Mouse (Mus musculus) midbrain, embryonic 10.5 days (tissue): ENCODE results near the gene Il22ra1. TPM values are rescaled to one million over a fixed set of nuclear protein-coding genes. Genes with fewer than 3 reads are reported as not detected.

ENCODE experiments used
- DNase-seq: peaks from one replicate; pipeline ENCODE4 v3.0.0-alpha.2; 2017; ENCODE audit warnings: low spot score
- H3K27ac ChIP-seq: fragments of 300-500 bp; sonication (generic); replicated peaks from 2 replicates; pipeline ENCODE4 v1.5.1; 2016; ENCODE audit warnings: mild to moderate bottlenecking
- H3K27me3 ChIP-seq: fragments of 300-500 bp; sonication (generic); 2 replicates; pipeline ENCODE4 v1.6.1; 2016; ENCODE audit warnings: low read depth, mild to moderate bottlenecking; ENCODE audit not compliant: poor library complexity, severe bottlenecking
- H3K36me3 ChIP-seq: fragments of 300-500 bp; sonication (generic); 2 replicates; pipeline ENCODE4 v1.6.1; 2016; ENCODE audit warnings: mild to moderate bottlenecking, moderate library complexity
- H3K4me1 ChIP-seq: fragments of 300-500 bp; sonication (generic); 2 replicates; pipeline ENCODE4 v1.6.1; 2016
- H3K4me3 ChIP-seq: fragments of 300-500 bp; sonication (generic); 2 replicates; pipeline ENCODE4 v1.5.1; 2016; ENCODE audit warnings: mild to moderate bottlenecking, moderate library complexity
- H3K9me3 ChIP-seq: fragments of 300-500 bp; sonication (generic); replicated peaks from 2 replicates; pipeline ENCODE4 v1.6.1; 2016; ENCODE audit warnings: mild to moderate bottlenecking
- WGBS: fragments of 180-500 bp; shearing (Covaris S2); methylation state at CpG from one replicate; pipeline ENCODE4 v1.1.7; 2016; 5-methylcytosine and 5-hydroxymethylcytosine counted together
- polyA plus RNA-seq: library from polyadenylated mRNA; unstranded; fragments of >200 nt; fragmentation: Nextera tagmentation; extraction: Ambion mirVana; gene quantifications from 2 replicates; pipeline ENCODE4 v1.2.1, GENCODE M21; 2016

Gene Il22ra1
- polyA plus RNA-seq, 1 experiment from 2014 or later, result not detected

- 82% methylated on average over 7 of the region's 7 CpGs for WGBS
- Histone ChIP-seq H3K27me3 (peaks cover 13% of the 10 kb centered on the region), H3K27ac (no peak overlapping the region), H3K9me3 (no peaks in the 10 kb centered on the region), H3K4me3 (no peak overlapping the region), H3K4me1 (peaks cover 27% of the 10 kb centered on the region), H3K36me3 (no peaks in the 10 kb centered on the region)
- DNase-seq, result no peak
Observed at GRCm38 (mm10) chr4:135761569-135761968, 33.6 kb downstream of the Il22ra1 start.

DNA sequence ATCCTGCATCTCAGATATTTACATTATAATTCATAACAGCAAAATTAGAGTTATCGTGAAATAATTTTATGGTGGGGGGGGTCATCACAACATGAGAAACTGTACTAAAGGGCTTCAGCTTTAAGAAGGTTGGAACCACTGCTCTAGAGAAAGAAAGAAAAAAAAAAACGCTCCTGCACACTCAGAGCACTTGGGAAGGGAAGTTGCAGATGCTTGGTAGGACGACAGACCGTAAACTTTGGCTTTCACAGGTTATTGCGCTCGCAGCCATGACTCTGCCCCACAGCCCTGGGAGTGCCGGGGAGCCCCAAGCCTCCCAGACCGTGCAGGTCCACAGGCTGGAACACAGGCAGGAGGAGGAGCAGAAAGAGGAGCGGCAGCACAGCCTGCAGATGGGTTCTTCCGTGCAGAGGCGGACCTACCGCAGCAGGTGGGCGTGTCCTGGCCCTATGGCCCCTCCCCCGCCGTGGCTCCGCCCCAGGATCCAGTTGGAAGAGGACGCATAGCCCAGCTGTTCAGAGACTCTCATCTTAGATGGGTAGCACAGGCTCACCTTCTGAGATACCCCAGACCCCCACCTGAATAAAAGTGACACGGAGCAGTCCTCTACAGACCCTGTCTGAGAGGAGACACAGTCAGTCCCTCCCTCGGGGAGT is 34.4 kb downstream of the Il22ra1 start:
- Histone ChIP-seq H3K9me3 (no peaks in the 10 kb centered on the region), H3K36me3 (no peaks in the 10 kb centered on the region), H3K4me3 (peak overlapping the region; percentile 50), H3K27ac (peak overlapping the region; percentile 56; the same call in 1 of the 2 replicates), H3K4me1 (peaks cover 27% of the 10 kb centered on the region), H3K27me3 (peaks cover 13% of the 10 kb centered on the region)
- DNase-seq, result peak; percentile 75
- WGBS, result 12% methylated on average over 19 of the region's 19 CpGs

GRCm38 (mm10) chr4:135764700-135765099 is 36.7 kb downstream of the Il22ra1 start:
- Histone ChIP-seq H3K4me3 (no peak overlapping the region), H3K27me3 (peaks cover 13% of the 10 kb centered on the region), H3K36me3 (no peaks in the 10 kb centered on the region), H3K27ac (no peak overlapping the region), H3K4me1 (peaks cover 25% of the 10 kb centered on the region), H3K9me3 (no peaks in the 10 kb centered on the region)
- 83% methylated on average over 13 of the region's 13 CpGs for WGBS
- no peak for DNase-seq

DNA sequence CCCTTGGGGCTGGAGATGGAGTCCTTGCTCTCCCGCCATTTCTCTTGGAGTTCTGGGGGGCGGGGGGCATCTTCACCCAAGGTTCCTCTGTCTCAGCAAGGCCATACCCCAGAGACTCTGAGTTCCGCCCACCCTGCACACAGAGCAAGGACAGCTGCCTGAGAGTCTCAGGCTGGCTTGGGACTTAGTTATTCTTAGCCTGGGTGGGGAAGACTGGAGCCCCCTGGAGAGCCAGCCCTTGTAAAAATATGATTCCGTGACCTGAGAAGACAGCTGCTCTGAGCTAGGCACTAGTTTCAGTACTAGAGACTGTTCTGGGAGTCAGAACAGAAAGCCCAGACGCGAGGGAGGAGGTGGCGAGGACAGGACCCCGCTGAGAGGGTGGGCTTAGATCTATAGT is 37.7 kb downstream of the Il22ra1 start:
- peaks cover 25% of the 10 kb centered on the region for H3K4me1 ChIP-seq
- 81% methylated on average over 8 of the region's 8 CpGs for whole genome bisulfite sequencing
- H3K9me3 ChIP-seq, result no peaks in the 10 kb centered on the region
- no peak for DNase-seq
- H3K27ac ChIP-seq, result no peak overlapping the region
- no peak overlapping the region for H3K4me3 ChIP-seq
- peaks cover 10% of the 10 kb centered on the region for H3K27me3 ChIP-seq
- H3K36me3 ChIP-seq, result no peaks in the 10 kb centered on the region

GRCm38 (mm10) chr4:135766976-135767375 is 39.0 kb downstream of the Il22ra1 start:
- Histone ChIP-seq H3K4me1 (peaks cover 24% of the 10 kb centered on the region), H3K4me3 (no peak overlapping the region), H3K27me3 (0 out of 2 replicates have a peak, but pooled peaks cover 3% of the 10 kb centered on the region), H3K27ac (no peak overlapping the region), H3K9me3 (no peaks in the 10 kb centered on the region), H3K36me3 (no peaks in the 10 kb centered on the region)
- WGBS, result 85% methylated on average over 3 of the region's 3 CpGs
- DNase-seq, result no peak

- Histone ChIP-seq H3K27ac (no peak overlapping the region; the same call in 1 of the 2 replicates), H3K36me3 (no peaks in the 10 kb centered on the region), H3K4me1 (peaks cover 24% of the 10 kb centered on the region; the same call in 1 of the 2 replicates), H3K4me3 (no peak overlapping the region), H3K27me3 (0 out of 2 replicates have a peak, but pooled peaks cover 3% of the 10 kb centered on the region), H3K9me3 (no peaks in the 10 kb centered on the region)
- peak; percentile 29 for DNase-seq
- 67% methylated on average over 14 of the region's 14 CpGs for WGBS
Observed at GRCm38 (mm10) chr4:135768572-135769526, 40.9 kb downstream of the Il22ra1 start.

GRCm38 (mm10) chr4:135770611-135771305 is 42.8 kb downstream of the Il22ra1 start:
- H3K4me1 ChIP-seq, result peaks cover 24% of the 10 kb centered on the region
- no peak overlapping the region for H3K4me3 ChIP-seq
- no peaks in the 10 kb centered on the region for H3K9me3 ChIP-seq
- 0 out of 2 replicates have a peak, but pooled peaks cover 3% of the 10 kb centered on the region for H3K27me3 ChIP-seq
- 88% methylated on average over 18 of the region's 18 CpGs for WGBS
- H3K27ac ChIP-seq, result no peak overlapping the region
- DNase-seq, result no peak
- no peaks in the 10 kb centered on the region for H3K36me3 ChIP-seq

DNA sequence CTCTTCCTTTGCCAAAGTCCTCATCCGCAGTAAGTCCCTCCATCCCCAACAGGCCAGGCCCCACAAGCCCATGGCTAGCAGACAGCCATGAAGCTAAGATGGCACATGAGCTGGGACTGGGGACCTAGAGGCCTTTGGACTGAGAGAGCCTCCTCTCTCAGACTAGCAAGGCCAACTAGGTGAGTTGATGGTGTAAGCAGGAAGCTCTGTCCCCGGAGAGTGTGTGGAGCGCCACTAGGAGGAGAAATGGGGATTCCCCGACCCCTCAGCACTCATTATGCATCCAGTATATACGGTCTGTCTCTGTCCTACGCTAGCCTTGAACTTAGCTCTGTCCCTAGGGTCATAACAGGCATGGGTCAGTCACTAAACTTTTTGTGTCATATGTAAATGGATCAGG is 43.6 kb downstream of the Il22ra1 start:
- Histone ChIP-seq H3K27me3 (0 out of 2 replicates have a peak, but pooled peaks cover 3% of the 10 kb centered on the region), H3K36me3 (no peaks in the 10 kb centered on the region), H3K9me3 (no peaks in the 10 kb centered on the region), H3K4me3 (no peak overlapping the region), H3K4me1 (peaks cover 24% of the 10 kb centered on the region), H3K27ac (no peak overlapping the region)
- WGBS, result 86% methylated on average over 6 of the region's 6 CpGs
- no peak for DNase-seq

GRCm38 (mm10) chr4:135772671-135773070 is 44.7 kb downstream of the Il22ra1 start:
- WGBS, result 75% methylated on average over 4 of the region's 4 CpGs
- 0 out of 2 replicates have a peak, but pooled peaks cover 3% of the 10 kb centered on the region for H3K27me3 ChIP-seq
- DNase-seq, result no peak
- no peak overlapping the region for H3K27ac ChIP-seq
- H3K4me3 ChIP-seq, result no peak overlapping the region
- no peaks in the 10 kb centered on the region for H3K9me3 ChIP-seq
- no peaks in the 10 kb centered on the region for H3K36me3 ChIP-seq
- H3K4me1 ChIP-seq, result peaks cover 24% of the 10 kb centered on the region

- Histone ChIP-seq H3K4me1 (peaks cover 19% of the 10 kb centered on the region), H3K27ac (no peak overlapping the region), H3K36me3 (no peaks in the 10 kb centered on the region), H3K27me3 (0 out of 2 replicates have a peak, but pooled peaks cover 3% of the 10 kb centered on the region), H3K4me3 (no peak overlapping the region), H3K9me3 (no peaks in the 10 kb centered on the region)
- no peak for DNase-seq
- 66% methylated on average over 8 of the region's 8 CpGs for WGBS
Observed at GRCm38 (mm10) chr4:135774496-135774895, 46.5 kb downstream of the Il22ra1 start.

DNA sequence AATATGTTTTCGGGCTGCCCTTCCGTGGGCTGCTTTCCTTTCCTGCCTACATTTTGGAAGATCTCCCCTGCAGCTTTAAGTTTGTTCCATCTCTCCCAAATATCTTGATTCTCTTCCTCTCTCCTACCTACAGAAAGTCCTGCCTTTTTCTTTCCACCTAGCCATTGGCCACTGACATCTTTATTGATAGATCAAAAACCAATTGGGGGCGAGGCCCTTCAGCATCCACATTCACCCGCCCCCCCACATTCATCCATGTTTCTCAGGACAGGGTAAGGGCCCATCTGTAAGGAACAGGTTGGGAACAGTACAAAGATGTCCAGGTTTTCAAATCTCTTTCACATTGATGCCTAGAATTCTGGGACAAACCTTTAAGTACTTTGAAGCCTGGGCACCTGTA is 48.9 kb downstream of the Il22ra1 start:
- DNase-seq, result no peak
- no peak overlapping the region for H3K4me3 ChIP-seq
- H3K27me3 ChIP-seq, result no peaks in the 10 kb centered on the region
- WGBS, result 89% methylated on average over 4 of the region's 4 CpGs
- H3K27ac ChIP-seq, result no peak overlapping the region
- peaks cover 20% of the 10 kb centered on the region for H3K4me1 ChIP-seq
- no peaks in the 10 kb centered on the region for H3K9me3 ChIP-seq
- no peaks in the 10 kb centered on the region for H3K36me3 ChIP-seq

DNA sequence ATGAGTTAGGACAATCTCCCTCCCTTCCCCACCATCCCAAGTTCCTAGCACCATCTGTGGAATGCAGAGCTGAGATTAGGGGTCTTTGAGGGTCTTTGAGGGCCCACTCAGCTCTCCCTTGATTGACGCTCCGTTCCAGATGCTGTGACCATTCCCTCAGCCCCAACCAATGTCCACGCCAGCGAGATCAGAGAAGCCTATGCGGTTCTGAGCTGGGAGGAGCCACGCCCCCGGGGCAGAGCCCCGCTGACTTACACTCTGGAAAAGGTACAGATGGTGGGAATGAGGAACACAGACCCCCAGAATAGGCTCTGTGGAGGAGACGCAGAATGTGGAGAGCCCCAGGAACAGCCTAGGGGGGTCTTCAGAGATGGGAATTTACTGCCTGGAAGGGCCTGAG is 51.7 kb downstream of the Il22ra1 start:
- 72% methylated on average over 9 of the region's 9 CpGs for WGBS
- Histone ChIP-seq H3K9me3 (no peaks in the 10 kb centered on the region), H3K36me3 (no peaks in the 10 kb centered on the region), H3K4me3 (no peak overlapping the region), H3K27me3 (no peaks in the 10 kb centered on the region), H3K4me1 (peaks cover 6% of the 10 kb centered on the region), H3K27ac (no peak overlapping the region)
- DNase-seq, result no peak
